Mouse (Mus musculus): ENCODE results near the gene Uspl1.

- TF ChIP-seq CTCF (IDR thresholded peaks at IDR 0.05; ENCODE audit: low read depth) = no peak
- no peak for TF ChIP-seq EP300 (IDR thresholded peaks at IDR 0.05; ENCODE audit: low read depth)
Measured at GRCm38 (mm10) chr5:149208776-149209175, 24.6 kb downstream of the Uspl1 start.

Data from liver, postnatal 0 days (tissue).